25 mouse cellular contexts compared by ENCODE assay signal in the genomic region with DNA sequence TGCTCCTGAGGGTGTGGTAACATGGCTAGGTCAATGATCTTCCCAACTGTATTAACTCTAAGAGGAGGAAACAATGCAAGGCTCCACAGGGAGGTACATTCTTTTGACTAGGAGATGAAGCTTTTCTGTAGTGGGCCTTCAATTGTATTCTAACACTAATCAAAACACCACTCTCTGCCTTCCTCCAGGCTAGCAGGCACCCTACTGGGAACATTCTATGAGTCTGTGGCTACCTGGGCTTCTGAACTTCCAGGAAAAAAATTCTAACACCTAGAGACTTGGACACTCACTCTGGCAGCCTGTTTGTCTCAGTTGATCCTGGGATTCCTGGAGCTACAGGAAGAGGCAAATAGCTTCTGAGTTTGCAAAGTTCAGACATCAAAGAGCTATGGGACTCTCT.
"Had no signal": no experiment of that assay in that cellular context is flagged by ENCODE, and none has a peak within 500 bp of the region (broad histone marks: within the 10 kb centered on the region; RNA-seq: fewer than 3 reads in every experiment).

No protein-coding gene starts in this region.

- DNase-seq: gastrocnemius, postnatal 14 days; gastrocnemius, postnatal 36 days; heart, adult 11 months; heart, adult 2 months; heart, postnatal 14 days; heart, postnatal 36 days; kidney, adult 11 months; kidney, adult 2 months; kidney, adult 9 months; kidney, postnatal 14 days; kidney, postnatal 36 days; layer of hippocampus, adult 9-11 months; layer of hippocampus, postnatal 36 days; left cerebral cortex, postnatal 4 days had no signal

- H3K27me3 ChIP-seq: heart, embryonic 13.5 days; heart, embryonic 15.5 days; hindbrain, embryonic 12.5 days; kidney, embryonic 15.5 days; limb, embryonic 13.5 days; limb, embryonic 15.5 days; liver, embryonic 12.5 days had no signal

- H3K9ac ChIP-seq: heart, embryonic 13.5 days; heart, embryonic 15.5 days; hindbrain, embryonic 12.5 days; hindbrain, embryonic 14.5 days; kidney, embryonic 15.5 days; limb, embryonic 13.5 days; limb, embryonic 15.5 days; liver, embryonic 12.5 days; liver, embryonic 14.5 days had no signal

- H3K4me3 ChIP-seq: heart, adult 2 months; heart, embryonic 13.5 days; heart, embryonic 15.5 days; hindbrain, embryonic 12.5 days; kidney, embryonic 15.5 days; limb, embryonic 13.5 days; limb, embryonic 15.5 days; liver, embryonic 12.5 days had no signal

- H3K9me3 ChIP-seq: heart, embryonic 13.5 days; heart, embryonic 15.5 days; hindbrain, embryonic 12.5 days; kidney, embryonic 15.5 days; limb, embryonic 13.5 days; limb, embryonic 15.5 days; liver, embryonic 12.5 days had no signal

- H3K4me1 ChIP-seq: heart, embryonic 15.5 days; hindbrain, embryonic 12.5 days; kidney, embryonic 15.5 days; limb, embryonic 13.5 days; limb, embryonic 15.5 days had no signal

- H3K36me3 ChIP-seq: heart, embryonic 13.5 days; heart, embryonic 15.5 days; hindbrain, embryonic 12.5 days; kidney, embryonic 15.5 days; limb, embryonic 13.5 days; limb, embryonic 15.5 days; liver, embryonic 12.5 days had no signal

- H3K27ac ChIP-seq: heart, adult 2 months; heart, embryonic 13.5 days; heart, embryonic 15.5 days; hindbrain, embryonic 12.5 days; hindbrain, embryonic 14.5 days; hindbrain, postnatal 0 days; kidney, embryonic 15.5 days; kidney, postnatal 0 days; limb, embryonic 13.5 days; limb, embryonic 15.5 days; liver, embryonic 12.5 days; liver, embryonic 14.5 days had no signal
